Mouse (Mus musculus): Measurements from ENCODE around the gene Il2. TPM values are rescaled to one million over a fixed set of nuclear protein-coding genes. Genes with fewer than 3 reads are reported as not detected.

The Il2 gene
- not detected for total RNA-seq (2021)

- DNase-seq (ENCODE audit: extremely low spot score in 1 of 2, low spot score in 1 of 2), result no peak
Observed at GRCm38 (mm10) chr3:37125655-37126054, at the start of gene Il2. Gene Il2, minus strand, starts transcription at chr3:37125959.

DNA sequence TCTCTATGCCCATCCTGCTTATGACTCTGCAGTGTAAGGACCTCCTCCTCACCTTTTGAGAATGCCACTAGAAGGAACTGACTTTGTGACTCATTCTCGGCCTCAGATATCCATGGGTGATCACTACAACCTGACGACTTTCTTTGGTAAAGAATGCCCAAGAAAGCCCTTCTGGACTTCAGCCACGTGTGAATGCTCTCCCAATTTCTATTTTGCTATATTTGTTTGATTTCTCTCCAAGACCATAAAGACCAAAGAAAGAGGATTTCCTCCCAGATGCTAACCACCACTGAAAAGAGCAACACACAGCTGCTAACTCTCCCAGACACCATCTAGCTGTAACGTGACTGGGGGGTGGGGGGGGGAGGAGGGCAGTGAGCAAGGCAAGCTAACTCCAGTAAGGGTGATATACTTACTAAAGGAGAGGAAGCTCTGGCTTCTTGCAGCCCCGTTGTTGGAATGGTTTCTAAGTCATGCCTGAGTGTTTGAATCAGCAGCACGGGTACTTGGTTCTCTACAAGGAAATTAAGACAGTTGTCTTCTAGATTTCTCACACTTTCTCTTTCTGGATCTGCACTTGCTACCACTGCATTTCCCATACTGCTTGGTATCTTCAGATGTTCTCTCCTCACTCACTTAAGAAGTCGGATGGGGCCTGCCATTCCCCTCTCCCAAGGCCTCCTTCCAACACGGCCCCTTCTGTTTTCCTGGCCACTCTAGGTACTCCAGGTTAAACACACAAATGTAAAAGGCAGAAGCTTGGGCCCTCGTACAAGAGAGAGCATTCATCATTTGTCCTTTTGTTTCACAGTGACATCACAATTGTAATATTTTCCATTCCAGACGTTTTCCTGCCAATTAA is 49.2 kb upstream of the Il2 start:
- DNase-seq (ENCODE audit: extremely low spot score in 1 of 2, low spot score in 1 of 2), result no peak

DNA sequence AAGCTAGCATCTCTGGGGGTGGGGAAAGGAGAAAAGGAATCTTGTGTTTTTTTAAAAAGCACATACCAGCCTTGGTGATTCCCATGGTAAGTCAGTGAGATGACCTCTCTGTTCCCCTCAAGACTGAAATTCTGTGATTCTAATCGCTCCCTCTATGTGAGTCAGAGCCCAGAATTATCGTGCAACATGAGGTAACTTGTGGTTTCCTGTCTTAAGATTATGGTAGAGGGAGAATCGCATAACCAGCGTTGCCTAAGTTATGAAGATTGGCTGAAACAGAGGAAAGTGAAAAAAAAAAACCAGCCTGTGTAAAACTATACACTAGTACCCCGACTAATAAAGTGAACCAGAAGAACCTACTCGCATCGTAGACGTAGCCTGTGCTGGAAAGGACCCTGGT is 47.5 kb upstream of the Il2 start:
- DNase-seq (ENCODE audit: extremely low spot score in 1 of 2, low spot score in 1 of 2), result no peak

- DNase-seq (ENCODE audit: extremely low spot score in 1 of 2, low spot score in 1 of 2), result no peak
Observed at GRCm38 (mm10) chr3:37169283-37169682, 43.5 kb upstream of the Il2 start.

DNA sequence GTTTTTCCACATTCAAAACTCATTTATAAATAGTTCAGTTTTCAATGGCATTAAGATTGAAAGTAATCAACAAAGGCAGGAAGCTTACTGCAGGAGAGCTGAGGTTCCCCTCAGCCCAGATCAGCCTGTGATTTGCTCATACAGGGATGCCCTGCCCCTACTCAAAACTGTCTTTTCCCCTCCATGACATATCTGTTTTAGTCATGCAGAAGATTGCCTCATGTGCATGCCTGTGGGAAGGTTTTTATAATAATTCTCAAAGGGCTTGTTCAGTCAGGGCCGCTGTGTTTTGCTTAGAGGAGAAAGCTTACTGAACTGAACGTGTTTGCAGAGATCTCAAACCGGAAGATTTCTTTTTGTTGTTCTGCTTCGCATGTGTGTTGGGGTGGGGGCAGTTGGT is 35.3 kb upstream of the Il2 start:
- no peak for DNase-seq (ENCODE audit: extremely low spot score in 1 of 2, low spot score in 1 of 2)

DNA sequence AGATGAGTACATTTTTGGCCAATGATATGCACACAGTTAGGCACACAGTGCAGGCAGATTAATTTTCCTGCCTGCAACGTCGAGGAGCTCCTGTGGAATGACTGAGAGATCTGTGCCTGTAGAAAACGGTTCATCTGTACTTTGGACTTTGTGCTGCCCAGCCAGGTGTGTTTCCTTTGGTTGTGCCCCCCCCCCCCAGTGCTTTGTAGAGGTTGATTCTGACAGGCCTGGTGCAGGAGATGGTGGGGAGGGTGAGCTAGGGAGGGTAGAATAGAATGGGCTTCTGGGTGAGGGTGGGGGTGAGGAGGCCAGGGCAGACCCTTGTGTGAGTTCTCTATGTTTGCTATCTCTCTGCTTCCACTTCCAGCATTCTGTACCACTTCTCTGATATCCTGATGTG is 32.5 kb upstream of the Il2 start:
- DNase-seq (ENCODE audit: extremely low spot score in 1 of 2, low spot score in 1 of 2), result no peak

DNA sequence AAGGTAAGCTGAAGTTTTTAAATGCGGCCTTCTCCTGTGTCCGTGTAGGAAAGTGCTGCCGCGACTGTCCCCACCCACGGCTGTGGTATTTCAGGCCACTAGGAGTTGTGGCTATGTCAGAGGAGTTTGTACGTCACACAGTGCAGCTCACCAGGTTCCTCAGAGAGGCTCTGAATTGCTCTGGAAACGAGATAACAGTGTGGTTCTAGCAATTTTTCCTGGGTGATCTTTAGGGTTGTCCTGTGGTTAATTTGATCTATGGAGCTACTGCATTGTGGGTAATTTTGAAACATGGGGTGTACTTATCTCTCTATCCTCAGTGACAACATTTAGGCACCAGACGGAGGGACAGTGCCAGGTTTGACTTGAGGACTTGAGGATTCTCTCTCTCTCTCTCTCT is 31.3 kb upstream of the Il2 start:
- no peak for DNase-seq (ENCODE audit: extremely low spot score in 1 of 2, low spot score in 1 of 2)

GRCm38 (mm10) chr3:37154396-37154795 is 28.6 kb upstream of the Il2 start:
- no peak for DNase-seq (ENCODE audit: extremely low spot score in 1 of 2, low spot score in 1 of 2)

GRCm38 (mm10) chr3:37153004-37153403 is 27.2 kb upstream of the Il2 start:
- no peak for DNase-seq (ENCODE audit: extremely low spot score in 1 of 2, low spot score in 1 of 2)

- no peak for DNase-seq (ENCODE audit: extremely low spot score in 1 of 2, low spot score in 1 of 2)
Observed at GRCm38 (mm10) chr3:37152274-37152673, 26.5 kb upstream of the Il2 start.

GRCm38 (mm10) chr3:37146810-37147209 is 21.1 kb upstream of the Il2 start:
- no peak for DNase-seq (ENCODE audit: extremely low spot score in 1 of 2, low spot score in 1 of 2)

DNA sequence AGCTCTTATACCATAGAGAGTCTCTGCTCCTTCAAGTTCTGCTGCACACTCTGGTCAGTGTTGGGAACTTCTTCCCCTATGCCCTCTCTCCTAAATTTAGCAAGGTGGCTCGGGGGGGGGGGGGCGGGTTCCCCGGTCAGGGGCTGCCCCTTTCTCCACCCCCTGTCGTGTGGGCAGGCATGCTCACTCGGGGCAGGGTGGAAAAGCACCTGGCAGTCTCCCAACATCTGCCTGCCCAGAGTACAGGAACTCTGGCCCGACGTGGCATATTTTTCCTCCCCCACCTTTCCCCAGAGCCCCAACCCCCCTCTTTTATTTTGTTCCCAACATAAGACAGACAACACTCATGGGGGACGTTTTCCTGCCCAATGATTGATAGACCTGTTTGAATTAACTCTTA is 20.6 kb upstream of the Il2 start:
- no peak for DNase-seq (ENCODE audit: extremely low spot score in 1 of 2, low spot score in 1 of 2)

- no peak for DNase-seq (ENCODE audit: extremely low spot score in 1 of 2, low spot score in 1 of 2)
Observed at GRCm38 (mm10) chr3:37144979-37145378, 19.2 kb upstream of the Il2 start.

DNA sequence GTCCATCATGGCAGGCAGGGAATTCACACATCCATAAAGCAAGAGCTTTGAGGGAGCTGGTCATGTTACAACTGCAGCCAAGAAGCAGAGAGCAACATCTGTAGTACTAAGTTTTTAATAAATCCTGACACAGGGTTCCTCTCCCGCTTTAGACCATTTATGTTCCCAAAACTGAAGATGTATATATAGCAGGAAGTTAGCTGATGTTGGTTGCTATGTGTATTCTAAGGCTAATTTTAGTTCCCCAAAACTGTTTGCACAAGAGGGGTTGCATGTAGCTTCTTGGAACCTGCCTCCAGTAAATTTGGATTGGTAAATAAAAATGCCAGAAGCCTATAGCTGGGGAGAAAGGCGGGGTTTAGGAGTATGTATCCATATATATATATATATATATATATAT is 16.1 kb upstream of the Il2 start:
- no peak for DNase-seq (ENCODE audit: extremely low spot score in 1 of 2, low spot score in 1 of 2)

DNA sequence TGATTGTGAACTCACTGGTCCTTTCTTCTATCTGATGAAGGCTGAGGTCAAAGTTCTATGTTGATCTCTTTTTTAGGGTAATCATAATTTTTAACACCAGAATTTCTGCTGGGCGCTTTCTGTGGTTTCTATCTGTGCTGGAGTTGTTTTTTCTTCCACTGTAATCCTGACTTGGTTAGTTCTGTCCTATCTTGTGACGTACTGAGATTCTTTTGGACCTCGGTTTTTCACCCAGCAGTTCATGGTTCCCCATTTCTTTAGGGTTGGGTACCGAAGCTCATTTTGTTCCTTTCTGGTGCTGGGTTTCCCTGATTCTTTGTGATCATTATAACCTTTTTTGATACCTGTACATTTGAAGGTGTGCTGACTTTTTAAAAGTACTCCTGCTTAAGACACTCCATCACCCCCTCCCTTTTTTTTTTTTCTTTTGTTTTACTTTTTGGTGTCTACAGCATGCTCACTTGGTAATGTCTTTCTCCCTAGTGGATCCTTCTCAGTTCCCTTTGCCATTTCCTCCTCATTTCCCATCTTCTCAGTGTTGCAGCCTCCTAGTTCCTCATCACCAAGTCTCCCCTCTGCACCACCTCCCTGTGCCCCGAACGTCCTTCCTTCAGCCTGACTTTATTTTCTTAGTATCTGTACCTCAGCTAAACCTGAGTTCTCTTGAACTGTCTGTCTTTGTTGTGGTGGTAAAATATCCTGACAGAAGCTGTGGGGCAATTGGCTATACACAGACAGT is 14.6 kb upstream of the Il2 start:
- no peak for DNase-seq (ENCODE audit: extremely low spot score in 1 of 2, low spot score in 1 of 2)

- no peak for DNase-seq (ENCODE audit: extremely low spot score in 1 of 2, low spot score in 1 of 2)
Observed at GRCm38 (mm10) chr3:37139192-37139591, 13.4 kb upstream of the Il2 start.

- no peak for DNase-seq (ENCODE audit: extremely low spot score in 1 of 2, low spot score in 1 of 2)
Observed at GRCm38 (mm10) chr3:37137231-37137630, 11.5 kb upstream of the Il2 start.

GRCm38 (mm10) chr3:37129063-37129462 is 3.3 kb upstream of the Il2 start:
- DNase-seq (ENCODE audit: extremely low spot score in 1 of 2, low spot score in 1 of 2), result no peak

- DNase-seq (ENCODE audit: extremely low spot score in 1 of 2, low spot score in 1 of 2), result no peak
Observed at GRCm38 (mm10) chr3:37128269-37128668, 2.5 kb upstream of the Il2 start.

DNA sequence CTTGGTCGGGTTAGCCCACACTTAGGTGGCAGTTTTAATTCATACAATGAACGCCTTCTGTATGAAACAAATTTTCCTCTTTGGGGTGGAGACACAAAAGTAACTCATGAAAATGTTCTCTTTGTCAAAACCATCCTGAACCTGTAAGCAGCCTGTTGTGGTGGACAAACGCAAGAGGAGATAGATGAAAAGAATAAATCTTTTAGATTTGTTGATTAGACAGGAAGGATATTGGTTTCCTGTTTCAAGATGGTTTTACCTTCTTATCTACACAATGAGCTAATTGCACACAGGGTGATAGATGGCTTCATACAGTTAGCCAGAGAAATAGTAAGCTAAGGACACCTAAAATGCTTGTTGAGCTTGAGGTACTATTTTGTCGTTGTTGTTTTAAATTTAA is 403 bp upstream of the Il2 start:
- no peak for DNase-seq (ENCODE audit: extremely low spot score in 1 of 2, low spot score in 1 of 2)

GRCm38 (mm10) chr3:37090721-37091120 is 35.0 kb downstream of the Il2 start:
- peak in 1 of 2 experiments; percentile 37 for DNase-seq (ENCODE audit: extremely low spot score in 1 of 2, low spot score in 1 of 2)

- no peak for DNase-seq (ENCODE audit: extremely low spot score in 1 of 2, low spot score in 1 of 2)
Observed at GRCm38 (mm10) chr3:37084860-37085259, 40.9 kb downstream of the Il2 start.
